Mouse (Mus musculus) heart, embryonic 10.5 days (tissue): ENCODE measurements around the gene Pou5f2. TPM values are rescaled to one million over a fixed set of nuclear protein-coding genes. Genes with fewer than 3 reads are reported as not detected.

Experiments used
- DNase-seq: peaks from one replicate; pipeline ENCODE4 v3.0.0-alpha.2; 2017; ENCODE audit warnings: low spot score
- H3K27ac ChIP-seq: fragments of 300-500 bp; sonication (generic); 2 replicates; pipeline ENCODE4 v1.5.1; 2016; ENCODE audit warnings: mild to moderate bottlenecking
- H3K27me3 ChIP-seq: fragments of 300-500 bp; sonication (generic); 2 replicates; pipeline ENCODE4 v1.6.1; 2016; ENCODE audit warnings: mild to moderate bottlenecking; ENCODE audit not compliant: poor library complexity, insufficient read depth, severe bottlenecking
- H3K36me3 ChIP-seq: fragments of 300-500 bp; sonication (generic); 2 replicates; pipeline ENCODE4 v1.6.1; 2016; ENCODE audit warnings: mild to moderate bottlenecking, moderate library complexity
- H3K4me1 ChIP-seq: fragments of 300-500 bp; sonication (generic); 2 replicates; pipeline ENCODE4 v1.6.1; 2016; ENCODE audit warnings: mild to moderate bottlenecking
- H3K4me3 ChIP-seq: fragments of 300-500 bp; sonication (generic); 2 replicates; pipeline ENCODE4 v1.5.1; 2016; ENCODE audit warnings: mild to moderate bottlenecking, moderate library complexity
- H3K9me3 ChIP-seq: fragments of 300-500 bp; sonication (generic); 2 replicates; pipeline ENCODE4 v1.6.1; 2016; ENCODE audit warnings: mild to moderate bottlenecking, moderate library complexity
- WGBS: fragments of 180-500 bp; shearing (Covaris S2); methylation state at CpG from one replicate; pipeline ENCODE4 v1.1.7; 2016; 5-methylcytosine and 5-hydroxymethylcytosine counted together
- polyA plus RNA-seq: library from polyadenylated mRNA; unstranded; fragments of >200 nt; fragmentation: Nextera tagmentation; extraction: Ambion mirVana; gene quantifications from 2 replicates; pipeline ENCODE4 v1.2.1, GENCODE M21; 2016

Pou5f2 gene
- 0.83 and 1.6 TPM in 2 replicates for polyA plus RNA-seq

DNA sequence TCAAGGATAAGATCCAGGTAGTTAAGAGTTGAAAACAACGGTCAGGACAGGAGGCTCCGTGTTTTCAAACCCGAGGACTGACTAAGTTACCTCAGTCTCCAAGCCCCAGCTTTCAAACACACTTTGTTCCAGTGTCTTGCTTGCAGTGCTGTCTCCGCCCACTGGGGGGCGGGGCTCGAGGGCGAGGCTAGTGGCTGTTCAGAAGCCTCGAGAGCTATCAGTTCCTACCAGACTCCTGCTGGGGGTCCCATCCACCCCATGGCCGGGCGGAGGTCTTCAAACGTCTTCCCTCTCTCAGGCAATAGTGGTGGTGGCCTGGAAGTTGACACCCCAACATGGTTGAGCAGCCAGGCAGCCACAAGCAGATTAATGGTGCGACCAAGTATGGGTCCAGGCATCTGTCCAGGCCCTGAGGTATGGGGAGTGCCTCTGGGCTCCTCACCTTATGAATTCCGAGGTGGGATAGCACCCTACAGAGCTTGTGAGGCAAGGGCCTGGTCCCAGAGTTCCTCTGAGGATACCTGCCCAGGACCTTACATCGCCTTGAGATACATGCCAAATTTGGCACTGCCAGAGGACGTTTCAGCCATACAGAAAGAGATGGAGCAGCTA lies at the start of gene Pou5f2:
Pou5f2 (plus strand) TSS at position 220 of the 612 bp plus-strand sequence.
- no peak for DNase-seq
- no peak within 1 kb of the TSS for H3K4me3 ChIP-seq
- H3K4me1 ChIP-seq, result no peaks in the 10 kb centered on the region
- no peaks in the 10 kb centered on the region for H3K36me3 ChIP-seq
- WGBS, result 42% methylated on average over 15 of the region's 15 CpGs
- no peaks in the 10 kb centered on the region for H3K27me3 ChIP-seq
- no peaks in the 10 kb centered on the region for H3K9me3 ChIP-seq
- no peak within 1 kb of the TSS for H3K27ac ChIP-seq

- Histone ChIP-seq H3K27ac (no peak overlapping the region), H3K27me3 (no peaks in the 10 kb centered on the region), H3K9me3 (no peaks in the 10 kb centered on the region), H3K4me1 (0 out of 2 replicates have a peak, but pooled peaks cover 3% of the 10 kb centered on the region), H3K36me3 (no peaks in the 10 kb centered on the region), H3K4me3 (no peak overlapping the region)
- WGBS, result 74% methylated on average over 3 of the region's 3 CpGs
- DNase-seq, result no peak
Measured at GRCm38 (mm10) chr13:77976248-77976647, 48.5 kb upstream of the Pou5f2 start.

- H3K27me3 ChIP-seq, result no peaks in the 10 kb centered on the region
- 86% methylated on average over 1 of the region's 1 CpGs for WGBS
- no peaks in the 10 kb centered on the region for H3K36me3 ChIP-seq
- H3K4me3 ChIP-seq, result no peak overlapping the region
- no peak overlapping the region for H3K27ac ChIP-seq
- H3K9me3 ChIP-seq, result no peaks in the 10 kb centered on the region
- H3K4me1 ChIP-seq, result 0 out of 2 replicates have a peak, but pooled peaks cover 3% of the 10 kb centered on the region
- DNase-seq, result no peak
Measured at GRCm38 (mm10) chr13:77977121-77977520, 47.6 kb upstream of the Pou5f2 start.

- H3K27me3 ChIP-seq, result no peaks in the 10 kb centered on the region
- WGBS, result 28% methylated on average over 5 of the region's 5 CpGs
- H3K9me3 ChIP-seq, result no peaks in the 10 kb centered on the region
- no peak for DNase-seq
- no peak overlapping the region for H3K27ac ChIP-seq
- H3K36me3 ChIP-seq, result no peaks in the 10 kb centered on the region
- H3K4me3 ChIP-seq, result no peak overlapping the region
- 0 out of 2 replicates have a peak, but pooled peaks cover 6% of the 10 kb centered on the region for H3K4me1 ChIP-seq
Measured at GRCm38 (mm10) chr13:77982105-77982851, 42.4 kb upstream of the Pou5f2 start.

GRCm38 (mm10) chr13:77982852-77983202 lies 41.9 kb upstream of the Pou5f2 start:
- Histone ChIP-seq H3K27me3 (no peaks in the 10 kb centered on the region), H3K9me3 (no peaks in the 10 kb centered on the region), H3K4me3 (no peak overlapping the region), H3K4me1 (0 out of 2 replicates have a peak, but pooled peaks cover 6% of the 10 kb centered on the region), H3K36me3 (no peaks in the 10 kb centered on the region), H3K27ac (no peak overlapping the region)
- no peak for DNase-seq
- 58% methylated on average over 2 of the region's 2 CpGs for WGBS

- no peaks in the 10 kb centered on the region for H3K9me3 ChIP-seq
- no peak overlapping the region for H3K27ac ChIP-seq
- no peaks in the 10 kb centered on the region for H3K36me3 ChIP-seq
- no peak overlapping the region for H3K4me3 ChIP-seq
- DNase-seq, result no peak
- 60% methylated on average over 5 of the region's 5 CpGs for WGBS
- H3K27me3 ChIP-seq, result no peaks in the 10 kb centered on the region
- H3K4me1 ChIP-seq, result no peaks in the 10 kb centered on the region
Measured at GRCm38 (mm10) chr13:77991189-77991886, 33.4 kb upstream of the Pou5f2 start.

- WGBS, result 77% methylated on average over 4 of the region's 4 CpGs
Measured at GRCm38 (mm10) chr13:78004649-78005048, 20.1 kb upstream of the Pou5f2 start.

GRCm38 (mm10) chr13:78005344-78005743 lies 19.4 kb upstream of the Pou5f2 start:
- Histone ChIP-seq H3K27me3 (no peaks in the 10 kb centered on the region), H3K9me3 (no peaks in the 10 kb centered on the region), H3K4me1 (no peaks in the 10 kb centered on the region), H3K27ac (no peak overlapping the region), H3K36me3 (0 out of 2 replicates have a peak, but pooled peaks cover 4% of the 10 kb centered on the region), H3K4me3 (no peak overlapping the region)
- 70% methylated on average over 3 of the region's 3 CpGs for WGBS
- no peak for DNase-seq

More at GRCm38 (mm10) chr13:78004649-78005048, 20.1 kb upstream of the Pou5f2 start:
- Histone ChIP-seq H3K9me3 (no peaks in the 10 kb centered on the region), H3K36me3 (no peaks in the 10 kb centered on the region), H3K4me1 (no peaks in the 10 kb centered on the region), H3K4me3 (no peak overlapping the region), H3K27ac (no peak overlapping the region), H3K27me3 (no peaks in the 10 kb centered on the region)
- no peak for DNase-seq

DNA sequence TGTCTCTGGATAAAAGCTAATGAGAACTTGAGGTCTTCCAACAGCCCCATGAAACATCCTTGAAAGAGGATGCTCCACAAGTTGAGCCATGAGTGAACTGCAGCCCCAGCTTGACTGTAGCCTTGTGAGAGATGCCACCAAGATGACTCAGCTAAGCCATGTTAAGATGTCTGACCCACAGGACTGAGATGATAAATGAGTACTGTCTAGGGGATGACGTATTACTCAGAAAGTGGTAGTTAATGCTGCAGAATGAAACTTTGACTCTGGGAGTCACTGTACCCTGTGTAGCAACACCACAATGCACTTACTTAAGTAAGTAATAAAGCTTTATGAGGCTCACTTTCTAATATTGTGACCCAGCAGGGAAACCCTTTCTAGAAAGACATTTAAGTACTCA lies 14.5 kb upstream of the Pou5f2 start:
- Histone ChIP-seq H3K27me3 (no peaks in the 10 kb centered on the region), H3K4me3 (no peak overlapping the region), H3K27ac (no peak overlapping the region), H3K4me1 (no peaks in the 10 kb centered on the region), H3K36me3 (0 out of 2 replicates have a peak, but pooled peaks cover 4% of the 10 kb centered on the region), H3K9me3 (no peaks in the 10 kb centered on the region)
- DNase-seq, result no peak
- 89% methylated on average over 1 of the region's 1 CpGs for WGBS

DNA sequence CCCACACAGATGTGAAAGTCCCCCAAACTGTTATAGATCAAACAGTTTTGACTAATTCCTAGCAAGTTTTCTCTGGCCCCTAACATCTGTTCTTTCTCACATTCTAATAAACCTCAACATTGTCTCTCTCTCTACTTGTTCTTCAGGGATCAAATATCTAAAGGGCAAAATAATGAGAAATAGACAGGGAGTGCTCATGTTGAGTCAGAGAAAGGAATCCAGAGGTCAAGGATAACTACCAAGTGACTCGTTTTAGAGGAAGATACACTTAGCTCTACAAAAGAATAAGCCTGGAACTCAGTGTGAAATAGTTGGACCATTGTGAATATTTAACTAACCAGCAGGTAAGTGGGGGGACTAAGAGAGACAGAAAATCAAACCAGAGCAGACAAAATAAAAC lies 8.1 kb downstream of the Pou5f2 start:
- Histone ChIP-seq H3K9me3 (no peaks in the 10 kb centered on the region), H3K36me3 (no peaks in the 10 kb centered on the region), H3K4me3 (no peak overlapping the region), H3K27ac (no peak overlapping the region), H3K27me3 (no peaks in the 10 kb centered on the region), H3K4me1 (no peaks in the 10 kb centered on the region)
- 54% methylated on average over 1 of the region's 1 CpGs for WGBS
- DNase-seq, result no peak

DNA sequence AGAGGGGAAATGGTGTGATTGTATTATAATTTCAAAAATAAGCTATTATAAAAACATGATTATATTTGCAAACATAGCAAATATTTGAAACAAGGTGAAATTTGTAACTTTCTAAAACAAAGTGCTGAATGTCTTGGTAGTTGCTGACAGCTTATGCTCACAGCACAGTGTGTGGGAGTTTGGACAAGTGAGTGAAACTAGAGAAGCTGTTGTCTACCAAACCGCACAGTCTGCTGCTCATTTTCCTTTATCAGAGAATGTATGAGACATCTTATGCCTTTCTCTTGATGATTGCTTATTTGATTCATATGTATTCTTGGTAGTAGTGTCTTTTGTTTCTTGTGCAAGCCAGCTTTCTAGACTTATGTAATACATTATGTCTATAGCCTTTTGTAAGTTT lies 12.5 kb downstream of the Pou5f2 start:
- Histone ChIP-seq H3K27ac (no peak overlapping the region), H3K4me1 (no peaks in the 10 kb centered on the region), H3K4me3 (no peak overlapping the region), H3K27me3 (no peaks in the 10 kb centered on the region), H3K36me3 (no peaks in the 10 kb centered on the region), H3K9me3 (no peaks in the 10 kb centered on the region)
- 68% methylated on average over 1 of the region's 1 CpGs for WGBS
- DNase-seq, result no peak

GRCm38 (mm10) chr13:78043203-78043602 lies 18.5 kb downstream of the Pou5f2 start:
- H3K4me3 ChIP-seq, result no peak overlapping the region
- no peak overlapping the region for H3K27ac ChIP-seq
- no peaks in the 10 kb centered on the region for H3K36me3 ChIP-seq
- 63% methylated on average over 6 of the region's 6 CpGs for whole genome bisulfite sequencing
- no peaks in the 10 kb centered on the region for H3K9me3 ChIP-seq
- DNase-seq, result no peak
- 0 out of 2 replicates have a peak, but pooled peaks cover 3% of the 10 kb centered on the region for H3K4me1 ChIP-seq
- H3K27me3 ChIP-seq, result no peaks in the 10 kb centered on the region

GRCm38 (mm10) chr13:78045116-78045515 lies 20.4 kb downstream of the Pou5f2 start:
- H3K27me3 ChIP-seq, result no peaks in the 10 kb centered on the region
- 36% methylated on average over 5 of the region's 5 CpGs for WGBS
- 0 out of 2 replicates have a peak, but pooled peaks cover 3% of the 10 kb centered on the region for H3K4me1 ChIP-seq
- no peak overlapping the region for H3K27ac ChIP-seq
- no peaks in the 10 kb centered on the region for H3K9me3 ChIP-seq
- no peak for DNase-seq
- no peaks in the 10 kb centered on the region for H3K36me3 ChIP-seq
- H3K4me3 ChIP-seq, result no peak overlapping the region
